8 mouse cellular contexts compared by ENCODE assay signal in the genomic region with DNA sequence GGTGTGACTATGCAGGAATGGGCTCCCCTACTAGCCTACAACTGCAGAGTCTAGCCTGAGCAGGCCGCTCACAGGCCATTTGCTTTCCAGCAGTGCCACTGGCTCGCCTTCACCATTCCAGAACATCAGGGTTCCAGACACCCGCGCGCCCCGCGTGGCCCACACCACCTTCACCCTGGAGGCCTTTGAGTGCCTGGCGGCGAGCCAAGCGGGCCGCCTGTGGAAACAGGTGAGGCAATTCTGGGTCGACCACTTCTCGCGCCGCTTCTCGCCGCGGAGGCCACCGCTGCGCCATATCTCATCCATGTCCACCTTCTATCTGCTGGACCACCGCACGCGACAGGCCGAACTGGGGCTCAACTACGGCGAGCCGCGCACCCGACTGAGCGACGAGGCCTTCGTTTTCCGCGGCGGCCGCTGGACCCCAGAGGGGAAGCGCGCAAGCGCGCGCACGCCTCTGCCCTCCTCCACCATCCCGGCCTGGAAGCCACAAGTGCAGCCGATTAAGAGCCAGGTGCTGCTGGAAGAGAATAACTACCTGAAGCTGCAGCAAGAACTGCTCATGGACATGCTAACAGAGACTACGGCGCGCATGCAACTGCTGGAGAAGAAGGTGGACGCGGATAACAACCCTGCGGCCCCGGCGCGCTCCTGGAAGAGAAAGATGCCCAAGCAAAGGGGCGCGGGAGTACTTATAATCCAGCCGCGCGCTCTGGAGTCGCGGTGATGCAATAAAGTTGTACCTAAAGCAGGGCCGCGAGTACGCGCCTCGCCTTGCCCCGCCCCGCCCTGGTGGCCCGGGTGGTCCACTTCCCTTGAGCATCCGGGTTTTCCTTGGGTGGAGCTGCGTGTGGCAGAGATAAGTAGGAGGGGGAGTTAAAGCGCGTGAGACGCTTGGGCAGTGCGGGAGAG. TPM values are rescaled to one million over a fixed set of nuclear protein-coding genes. Genes with fewer than 3 reads are reported as not detected.
DNase-seq lines count a peak whose midpoint lies in the region; ATAC-seq and TF ChIP-seq lines count a peak whose summit lies in the region.

No protein-coding gene starts in this region.

- TF ChIP-seq POLR2A in heart, adult 2 months (IDR thresholded peaks at IDR 0.05; ENCODE audit: insufficient read depth, low read depth, low read length), result no peak

- DNase-seq in ovary, postnatal 36 days (ENCODE audit: low spot score), result peak; percentile 36
- DNase-seq in ovary, postnatal 14 days (ENCODE audit: low spot score), result no peak
- peak; percentile 82 for DNase-seq in embryo, embryonic 10.5 days (ENCODE audit: low spot score)
- peak; percentile 45 to 48 for DNase-seq in heart, adult 2 months
- peak; percentile 45 to 57 for DNase-seq in kidney, adult 8-10 months
- peak; percentile 65 for DNase-seq in liver
- DNase-seq in testis, postnatal 14 days (ENCODE audit: low spot score), result peak; percentile 41

- no peaks in the 10 kb centered on the region for H3K9me3 ChIP-seq in midbrain, embryonic 15.5 days

- H3K36me3 ChIP-seq in heart, adult 2 months (ENCODE audit: control insufficient read depth, insufficient read depth, low read length), result no peaks in the 10 kb centered on the region
- H3K36me3 ChIP-seq in midbrain, embryonic 15.5 days (replicated peaks), result no peaks in the 10 kb centered on the region

- no peaks in the 10 kb centered on the region for H3K4me1 ChIP-seq in heart, adult 2 months (ENCODE audit: control insufficient read depth, insufficient read depth, low read length)
- H3K4me1 ChIP-seq in midbrain, embryonic 15.5 days, result peaks cover 2% of the 10 kb centered on the region; the same call in 1 of the 2 replicates

- peak; percentile 78 for ATAC-seq in midbrain, embryonic 15.5 days (replicated peaks)

- 4% methylated on average over 74 of the region's 74 CpGs for WGBS in heart, adult 2 months
- 2% methylated on average over 74 of the region's 74 CpGs for WGBS in midbrain, embryonic 15.5 days

- peak overlapping the region; percentile 64 for H3K4me2 ChIP-seq in midbrain, embryonic 15.5 days

- H3K27me3 ChIP-seq in heart, adult 2 months (ENCODE audit: control insufficient read depth, insufficient read depth, low read length), result no peaks in the 10 kb centered on the region
- no peaks in the 10 kb centered on the region for H3K27me3 ChIP-seq in midbrain, embryonic 15.5 days (replicated peaks)

- no peak overlapping the region for H3K27ac ChIP-seq in heart, adult 2 months
- peak overlapping the region; percentile 72 for H3K27ac ChIP-seq in midbrain, embryonic 15.5 days

- TF ChIP-seq CTCF in heart, adult 2 months (IDR thresholded peaks at IDR 0.05), result no peak

- TF ChIP-seq EP300 in heart, adult 2 months (IDR thresholded peaks at IDR 0.05; ENCODE audit: insufficient read depth, low read depth, low read length), result no peak

- H3K4me3 ChIP-seq in heart, adult 2 months, result peak overlapping the region; percentile 54
- peak overlapping the region; percentile 51 for H3K4me3 ChIP-seq in midbrain, embryonic 15.5 days

- no peaks in the 10 kb centered on the region for H3K79me2 ChIP-seq in heart, adult 2 months (replicated peaks; ENCODE audit: control insufficient read depth, insufficient read depth, low read length)

- intact Hi-C loops in heart, adult 2 months (cut with DNase I), result no loop called here

- H3K9ac ChIP-seq in heart, adult 2 months (ENCODE audit: low read depth, low read length), result peak overlapping the region; percentile 67
- H3K9ac ChIP-seq in midbrain, embryonic 15.5 days, result peak overlapping the region; percentile 61

RNA-seq across cellular contexts. Expression of a gene that starts 4.9 kb away (rescaled TPM):
- not detected for total RNA-seq in heart, adult 2 months (2021)
- polyA plus RNA-seq in heart, adult 2 months (2012; rRNA removed), result 0.29 TPM in 1 of 2 replicates, not detected in the other
- 1.2 and 1.6 TPM in 2 replicates for polyA plus RNA-seq in midbrain, embryonic 15.5 days (2015; fragmentation: Nextera tagmentation; extraction: Ambion mirVana)

RNA-seq across cellular contexts. Expression of a gene that starts 17.6 kb away (rescaled TPM):
- 100 to 1,000 TPM; 110 to 114 TPM for total RNA-seq in heart, adult 2 months (2021)
- 56.3 and 103 TPM in 2 replicates for polyA plus RNA-seq in heart, adult 2 months (2012; rRNA removed)
- polyA plus RNA-seq in midbrain, embryonic 15.5 days (2015; fragmentation: Nextera tagmentation; extraction: Ambion mirVana), result 509 and 525 TPM in 2 replicates

RNA-seq across cellular contexts. Expression of a gene that starts 33.7 kb away (rescaled TPM):
- total RNA-seq in heart, adult 2 months (2021), result 100 to 1,000 TPM; 324 to 369 TPM
- 64.8 and 153 TPM in 2 replicates for polyA plus RNA-seq in heart, adult 2 months (2012; rRNA removed)
- 258 and 266 TPM in 2 replicates for polyA plus RNA-seq in midbrain, embryonic 15.5 days (2015; fragmentation: Nextera tagmentation; extraction: Ambion mirVana)
